Mouse (Mus musculus) neural tube, embryonic 13.5 days (tissue): ENCODE results near the gene Pla2r1. TPM values are rescaled to one million over a fixed set of nuclear protein-coding genes. Genes with fewer than 3 reads are reported as not detected.

Experiments
- ATAC-seq: fragments of 200-750 bp; cut with Nextera tagmentation; 2 replicates; pipeline ENCODE4 v1.8.0; 2017; ENCODE audit warnings: low read depth, mild to moderate bottlenecking, moderate TSS enrichment, moderate library complexity
- H3K27ac ChIP-seq: fragments of 300-500 bp; sonication (generic); replicated peaks from 2 replicates; pipeline ENCODE4 v1.5.1; 2015; ENCODE audit warnings: moderate library complexity, mild to moderate bottlenecking, inconsistent platforms
- H3K27me3 ChIP-seq: fragments of 300-500 bp; sonication (generic); 2 replicates; pipeline ENCODE4 v1.6.1; 2015; ENCODE audit warnings: mild to moderate bottlenecking, inconsistent platforms
- H3K36me3 ChIP-seq: fragments of 300-500 bp; sonication (generic); 2 replicates; pipeline ENCODE4 v1.6.1; 2015; ENCODE audit warnings: mild to moderate bottlenecking, inconsistent platforms
- H3K4me1 ChIP-seq: fragments of 300-500 bp; sonication (generic); replicated peaks from 2 replicates; pipeline ENCODE4 v1.6.1; 2015; ENCODE audit warnings: inconsistent platforms
- H3K4me2 ChIP-seq: fragments of 300-500 bp; sonication (generic); 2 replicates; pipeline ENCODE4 v1.6.1; 2015; ENCODE audit warnings: inconsistent platforms, mild to moderate bottlenecking, moderate library complexity
- H3K4me3 ChIP-seq: fragments of 300-500 bp; sonication (generic); 2 replicates; pipeline ENCODE4 v1.5.1; 2015; ENCODE audit warnings: mild to moderate bottlenecking, inconsistent platforms
- H3K9ac ChIP-seq: fragments of 300-500 bp; sonication (generic); 2 replicates; pipeline ENCODE4 v1.6.1; 2015; ENCODE audit warnings: moderate library complexity, mild to moderate bottlenecking, inconsistent platforms
- H3K9me3 ChIP-seq: fragments of 300-500 bp; sonication (generic); 2 replicates; pipeline ENCODE4 v1.6.1; 2016; ENCODE audit warnings: inconsistent platforms
- WGBS: fragments of 180-500 bp; shearing (Covaris S2); methylation state at CpG from one replicate; pipeline ENCODE4 v1.1.7; 2015; 5-methylcytosine and 5-hydroxymethylcytosine counted together
- polyA plus RNA-seq: library from polyadenylated mRNA; unstranded; fragments of >200 nt; fragmentation: Nextera tagmentation; extraction: Ambion mirVana; gene quantifications from 2 replicates; pipeline ENCODE4 v1.2.1, GENCODE M21; 2015

Pla2r1 gene
- 0.65 and 0.80 TPM in 2 replicates for polyA plus RNA-seq

- ATAC-seq: peak; percentile 50; the same call in 1 of the 2 replicates
- H3K4me1 ChIP-seq: peaks cover 13% of the 10 kb centered on the region
- no peaks in the 10 kb centered on the region for H3K9me3 ChIP-seq
- 3% methylated on average over 33 of the region's 33 CpGs for WGBS
- no peak within 1 kb of the TSS for H3K27ac ChIP-seq
- peak within 1 kb of the TSS; percentile 64 for H3K9ac ChIP-seq
- peak within 1 kb of the TSS; percentile 70 for H3K4me2 ChIP-seq
- peaks cover 26% of the 10 kb centered on the region for H3K27me3 ChIP-seq
- no peaks in the 10 kb centered on the region for H3K36me3 ChIP-seq
- peak within 1 kb of the TSS; percentile 36 for H3K4me3 ChIP-seq
These were observed at the start of gene Pla2r1 for GRCm38 (mm10) chr2:60552902-60553682. Gene Pla2r1 (minus strand): TSS chr2:60553308.

GRCm38 (mm10) chr2:60601326-60601725 is 48.2 kb upstream of the Pla2r1 start:
- H3K4me2 ChIP-seq: no peak overlapping the region
- H3K4me1 ChIP-seq: no peaks in the 10 kb centered on the region
- ATAC-seq: no peak
- WGBS: 94% methylated on average over 2 of the region's 2 CpGs
- no peaks in the 10 kb centered on the region for H3K9me3 ChIP-seq
- H3K27me3 ChIP-seq: no peaks in the 10 kb centered on the region
- no peak overlapping the region for H3K27ac ChIP-seq
- no peak overlapping the region for H3K4me3 ChIP-seq
- no peak overlapping the region for H3K9ac ChIP-seq
- H3K36me3 ChIP-seq: no peaks in the 10 kb centered on the region

GRCm38 (mm10) chr2:60600863-60601262 is 47.8 kb upstream of the Pla2r1 start:
- ATAC-seq: no peak
- Histone ChIP-seq H3K9ac (no peak overlapping the region), H3K4me2 (no peak overlapping the region)

GRCm38 (mm10) chr2:60583416-60583815 is 30.3 kb upstream of the Pla2r1 start:
- ATAC-seq: no peak
- Histone ChIP-seq H3K27me3 (no peaks in the 10 kb centered on the region), H3K4me1 (no peaks in the 10 kb centered on the region), H3K36me3 (no peaks in the 10 kb centered on the region), H3K4me2 (no peak overlapping the region), H3K27ac (no peak overlapping the region), H3K4me3 (no peak overlapping the region), H3K9me3 (no peaks in the 10 kb centered on the region), H3K9ac (no peak overlapping the region)
- 92% methylated on average over 4 of the region's 4 CpGs for WGBS

More at GRCm38 (mm10) chr2:60600863-60601262, 47.8 kb upstream of the Pla2r1 start:
- Histone ChIP-seq H3K27me3 (no peaks in the 10 kb centered on the region), H3K9me3 (no peaks in the 10 kb centered on the region), H3K4me1 (no peaks in the 10 kb centered on the region), H3K4me3 (no peak overlapping the region), H3K36me3 (no peaks in the 10 kb centered on the region), H3K27ac (no peak overlapping the region)
- WGBS: 96% methylated on average over 2 of the region's 2 CpGs

- peaks cover 13% of the 10 kb centered on the region for H3K4me1 ChIP-seq
- H3K4me2 ChIP-seq: no peak overlapping the region
- no peak overlapping the region for H3K9ac ChIP-seq
- no peak overlapping the region for H3K27ac ChIP-seq
- peaks cover 32% of the 10 kb centered on the region for H3K27me3 ChIP-seq
- ATAC-seq: no peak
- H3K4me3 ChIP-seq: no peak overlapping the region
- WGBS: 77% methylated on average over 4 of the region's 4 CpGs
- H3K9me3 ChIP-seq: no peaks in the 10 kb centered on the region
- H3K36me3 ChIP-seq: no peaks in the 10 kb centered on the region
These were observed 1.5 kb upstream of the Pla2r1 start for GRCm38 (mm10) chr2:60554561-60554960.

GRCm38 (mm10) chr2:60552177-60552901 is 769 bp downstream of the Pla2r1 start:
- Histone ChIP-seq H3K4me3 (peak overlapping the region; percentile 36), H3K9ac (peak overlapping the region; percentile 64), H3K4me2 (peak overlapping the region; percentile 70), H3K27me3 (peaks cover 26% of the 10 kb centered on the region), H3K9me3 (no peaks in the 10 kb centered on the region), H3K27ac (no peak overlapping the region), H3K36me3 (no peaks in the 10 kb centered on the region), H3K4me1 (peaks cover 13% of the 10 kb centered on the region)
- no peak for ATAC-seq
- 28% methylated on average over 21 of the region's 21 CpGs for WGBS

GRCm38 (mm10) chr2:60551673-60552072 is 1.4 kb downstream of the Pla2r1 start:
- Histone ChIP-seq H3K36me3 (no peaks in the 10 kb centered on the region), H3K27me3 (peaks cover 26% of the 10 kb centered on the region), H3K4me1 (peaks cover 13% of the 10 kb centered on the region), H3K27ac (no peak overlapping the region), H3K4me3 (no peak overlapping the region), H3K4me2 (no peak overlapping the region), H3K9ac (no peak overlapping the region), H3K9me3 (no peaks in the 10 kb centered on the region)
- 48% methylated on average over 2 of the region's 2 CpGs for WGBS
- no peak for ATAC-seq

GRCm38 (mm10) chr2:60550521-60550920 is 2.6 kb downstream of the Pla2r1 start:
- no peak for ATAC-seq
- H3K9ac ChIP-seq: no peak overlapping the region
- WGBS: 94% methylated on average over 8 of the region's 8 CpGs
- H3K4me1 ChIP-seq: peaks cover 13% of the 10 kb centered on the region
- H3K27me3 ChIP-seq: peaks cover 26% of the 10 kb centered on the region
- no peak overlapping the region for H3K4me3 ChIP-seq
- no peaks in the 10 kb centered on the region for H3K9me3 ChIP-seq
- H3K4me2 ChIP-seq: no peak overlapping the region
- no peaks in the 10 kb centered on the region for H3K36me3 ChIP-seq
- H3K27ac ChIP-seq: no peak overlapping the region

GRCm38 (mm10) chr2:60549851-60550250 is 3.3 kb downstream of the Pla2r1 start:
- Histone ChIP-seq H3K4me2 (no peak overlapping the region), H3K4me3 (no peak overlapping the region), H3K36me3 (no peaks in the 10 kb centered on the region), H3K4me1 (peaks cover 13% of the 10 kb centered on the region), H3K9ac (no peak overlapping the region), H3K27me3 (peaks cover 26% of the 10 kb centered on the region), H3K27ac (no peak overlapping the region), H3K9me3 (no peaks in the 10 kb centered on the region)
- ATAC-seq: no peak
- WGBS: 93% methylated on average over 2 of the region's 2 CpGs

- Histone ChIP-seq H3K4me3 (no peak overlapping the region), H3K4me1 (peaks cover 4% of the 10 kb centered on the region; the same call in 1 of the 2 replicates), H3K27ac (no peak overlapping the region), H3K9ac (no peak overlapping the region), H3K36me3 (no peaks in the 10 kb centered on the region), H3K27me3 (no peaks in the 10 kb centered on the region), H3K9me3 (no peaks in the 10 kb centered on the region), H3K4me2 (no peak overlapping the region)
- ATAC-seq: no peak
- 74% methylated on average over 4 of the region's 4 CpGs for WGBS
These were observed 7.0 kb downstream of the Pla2r1 start for GRCm38 (mm10) chr2:60546082-60546481.

- H3K36me3 ChIP-seq: no peaks in the 10 kb centered on the region
- 53% methylated on average over 5 of the region's 5 CpGs for WGBS
- no peak for ATAC-seq
- no peak overlapping the region for H3K27ac ChIP-seq
- H3K4me2 ChIP-seq: no peak overlapping the region
- H3K9me3 ChIP-seq: no peaks in the 10 kb centered on the region
- H3K9ac ChIP-seq: no peak overlapping the region
- no peak overlapping the region for H3K4me3 ChIP-seq
- no peaks in the 10 kb centered on the region for H3K27me3 ChIP-seq
- H3K4me1 ChIP-seq: peaks cover 4% of the 10 kb centered on the region; the same call in 1 of the 2 replicates
These were observed 9.1 kb downstream of the Pla2r1 start for GRCm38 (mm10) chr2:60544006-60544405.

GRCm38 (mm10) chr2:60541745-60542144 is 11.4 kb downstream of the Pla2r1 start:
- ATAC-seq: no peak
- H3K27me3 ChIP-seq: no peaks in the 10 kb centered on the region
- no peak overlapping the region for H3K27ac ChIP-seq
- H3K4me2 ChIP-seq: no peak overlapping the region
- H3K36me3 ChIP-seq: no peaks in the 10 kb centered on the region
- peaks cover 4% of the 10 kb centered on the region for H3K4me1 ChIP-seq
- no peaks in the 10 kb centered on the region for H3K9me3 ChIP-seq
- no peak overlapping the region for H3K9ac ChIP-seq
- H3K4me3 ChIP-seq: no peak overlapping the region
- 45% methylated on average over 5 of the region's 5 CpGs for WGBS
